Mouse (Mus musculus): ENCODE data around the gene Clpb. TPM values are rescaled to one million over a fixed set of nuclear protein-coding genes. Genes with fewer than 3 reads are reported as not detected.
"Not testable (repeated sequence)": the region's sequence is repeated elsewhere in the genome, so short reads cannot be mapped to it uniquely, and the experiment has no call there.

The Clpb gene
- total RNA-seq (2021) = 10 to 100 TPM; 59.2 to 60.1 TPM
- long read RNA-seq, full-length matches to known transcripts = 64 of 90 reads
- long read RNA-seq, partial matches to known transcripts = 4 of 90 reads
- long read RNA-seq, other reads (novel, unspliced or antisense) = 22 of 90 reads

DNA sequence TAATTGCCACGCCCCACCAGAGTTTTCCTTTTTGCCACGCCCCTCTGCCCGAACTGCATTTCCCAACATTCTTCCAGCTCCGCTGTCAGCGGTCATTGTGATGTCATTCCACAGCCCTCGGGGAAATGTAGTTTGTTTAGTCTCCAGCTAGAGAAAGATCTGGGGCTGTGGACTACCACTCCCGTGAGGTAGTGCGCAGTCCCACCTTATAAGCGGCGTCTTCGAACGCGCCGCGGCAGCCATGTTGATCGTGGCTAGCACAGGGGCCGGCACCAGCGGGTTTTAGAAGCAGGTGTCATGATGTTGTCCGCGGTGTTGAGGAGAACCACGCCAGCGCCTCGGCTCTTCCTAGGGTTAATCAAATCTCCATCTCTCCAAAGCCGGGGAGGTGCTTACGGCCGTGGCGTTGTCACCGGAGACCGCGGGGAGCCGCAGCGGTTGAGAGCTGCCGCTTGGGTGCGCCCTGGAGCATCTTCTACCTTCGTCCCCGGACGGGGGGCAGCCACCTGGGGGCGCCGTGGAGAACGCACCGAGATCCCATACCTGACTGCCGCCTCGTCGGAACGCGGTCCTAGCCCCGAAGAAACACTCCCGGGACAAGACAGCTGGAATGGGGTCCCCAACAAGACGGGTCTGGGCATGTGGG, at the start of gene Clpb:
TSS of gene Clpb (plus strand) at position 120 of the 646 bp plus-strand sequence.
- peak; percentile 95 to 98 for DNase-seq (ENCODE audit: low spot score in 2 of 2)

DNA sequence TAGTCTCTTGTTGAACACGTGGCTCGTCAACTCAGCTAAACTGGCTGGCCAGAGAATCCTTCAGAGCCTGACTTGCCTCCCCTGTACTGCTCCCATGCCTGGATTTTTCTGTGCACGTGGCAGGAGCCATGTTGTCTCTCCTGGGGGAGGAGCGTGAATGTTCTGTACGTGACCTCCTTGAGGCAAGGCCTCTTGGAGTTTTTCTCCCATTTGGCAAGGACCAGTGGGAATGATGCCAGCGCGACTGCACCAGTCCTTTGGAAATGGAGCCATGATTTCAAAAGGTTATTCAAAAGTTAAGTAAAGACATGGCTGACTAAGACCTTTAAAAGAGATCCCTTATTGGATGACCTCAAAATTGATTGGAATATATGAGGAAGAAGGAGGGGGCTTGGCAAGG, 48.0 kb upstream of the Clpb start:
- DNase-seq (ENCODE audit: low spot score in 2 of 2) = no peak

DNA sequence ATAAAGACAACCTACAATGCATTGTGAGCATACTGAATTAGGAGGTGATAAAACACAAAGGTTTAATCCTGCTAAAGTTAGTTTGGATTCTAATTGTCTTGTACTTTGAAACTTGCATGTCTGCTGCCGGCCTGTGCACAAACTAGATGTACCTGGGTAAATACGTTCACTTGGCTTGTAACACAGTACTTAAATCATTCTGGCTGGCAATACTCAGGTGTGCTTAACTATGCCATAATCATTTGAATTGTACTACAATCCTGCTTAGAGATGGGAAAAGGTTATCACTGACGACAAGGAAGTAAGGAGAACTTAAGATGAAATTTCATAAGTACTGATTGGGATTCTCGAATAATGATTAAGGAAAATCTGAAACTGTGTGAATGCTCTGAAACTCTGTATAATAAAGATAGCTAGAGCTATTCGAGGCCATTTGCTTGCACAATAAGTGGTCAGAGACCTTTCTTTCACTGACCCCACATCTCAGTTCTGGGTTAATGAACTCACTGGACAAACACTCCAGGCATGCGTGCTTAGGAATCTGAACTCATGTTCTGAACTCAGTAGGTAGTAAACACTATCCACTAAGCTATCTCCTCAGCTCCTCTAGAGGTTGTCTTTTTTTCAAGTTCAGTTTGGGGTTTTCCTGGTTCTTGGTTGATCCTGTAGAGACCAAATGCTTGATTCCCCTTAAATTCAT, 47.1 kb upstream of the Clpb start:
- no peak for DNase-seq (ENCODE audit: low spot score in 2 of 2)

DNA sequence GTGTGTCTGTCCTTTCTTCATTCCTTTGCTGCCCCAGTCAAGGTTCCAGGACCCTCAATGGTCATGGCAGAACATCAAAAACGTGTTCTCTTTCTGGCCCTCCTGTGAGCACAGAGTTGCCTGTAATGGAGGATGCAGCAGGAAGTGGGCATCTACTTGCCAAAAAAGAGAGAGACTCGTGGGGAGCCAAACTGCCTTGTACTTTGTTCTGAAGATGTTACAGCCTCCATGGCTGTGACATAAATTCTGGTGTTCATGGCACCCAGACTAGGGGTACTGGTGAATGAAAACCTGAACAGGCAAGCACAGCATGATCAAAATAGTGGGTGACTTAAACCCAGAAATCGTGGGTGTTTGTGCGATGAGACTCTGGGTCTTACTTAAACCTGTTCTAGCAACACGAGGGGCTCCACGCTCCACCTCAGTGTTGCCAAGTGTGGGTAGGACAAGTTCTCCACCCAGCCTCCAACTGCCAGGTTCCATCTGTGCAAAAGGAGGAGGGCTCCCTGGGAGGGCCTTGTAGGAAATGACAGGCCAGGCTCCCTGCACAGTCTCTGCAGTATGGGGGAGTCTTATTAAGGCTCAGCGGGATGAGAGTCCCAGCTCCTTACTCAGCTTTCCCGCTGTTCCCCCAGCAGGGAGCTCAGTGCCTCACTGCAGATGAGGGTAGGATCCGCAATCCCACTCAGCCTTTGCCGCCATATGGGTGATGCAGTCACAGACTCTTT, 45.8 kb upstream of the Clpb start:
- DNase-seq (ENCODE audit: low spot score in 2 of 2) = peak; percentile 80 to 84

DNA sequence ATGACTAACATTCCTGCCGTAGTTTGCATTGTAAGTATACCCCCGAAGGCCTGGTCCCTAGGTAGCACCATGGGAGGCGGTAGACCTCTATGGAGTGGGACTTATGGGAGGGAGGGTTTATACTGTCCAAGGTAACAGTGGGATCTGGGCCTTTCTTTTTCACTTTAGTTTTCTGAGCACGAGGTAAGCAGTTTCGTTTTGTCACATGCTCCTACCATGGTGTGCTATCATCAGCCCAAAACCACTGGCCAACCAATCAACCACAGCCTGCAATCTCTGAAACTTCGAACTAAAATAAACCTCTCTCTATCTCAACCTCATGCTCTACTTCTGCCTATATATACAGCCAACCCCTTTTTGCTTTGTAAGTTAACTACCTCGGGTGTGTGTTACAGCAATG, 45.2 kb upstream of the Clpb start:
- DNase-seq (ENCODE audit: low spot score in 2 of 2) = no peak

DNA sequence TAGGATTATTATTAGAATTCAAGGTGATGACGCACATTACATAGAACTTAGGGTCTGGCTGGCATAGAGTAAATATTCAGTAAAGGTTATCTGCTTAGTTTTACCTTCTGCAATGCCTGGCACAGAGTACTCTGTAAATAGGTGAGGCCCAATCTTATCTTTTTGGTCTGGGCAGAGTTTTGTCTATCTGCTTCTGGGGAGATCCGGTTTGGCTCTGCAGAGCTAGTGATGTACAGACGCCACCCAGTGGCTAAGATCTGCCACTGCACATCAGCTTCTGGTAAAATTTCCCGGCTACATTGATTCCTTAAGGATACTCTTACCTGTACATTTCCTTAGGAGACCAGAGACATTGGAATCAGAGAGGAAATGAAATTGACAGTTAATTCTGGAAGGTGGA, 43.1 kb upstream of the Clpb start:
- peak; percentile 44 to 80 for DNase-seq (ENCODE audit: low spot score in 2 of 2)

DNA sequence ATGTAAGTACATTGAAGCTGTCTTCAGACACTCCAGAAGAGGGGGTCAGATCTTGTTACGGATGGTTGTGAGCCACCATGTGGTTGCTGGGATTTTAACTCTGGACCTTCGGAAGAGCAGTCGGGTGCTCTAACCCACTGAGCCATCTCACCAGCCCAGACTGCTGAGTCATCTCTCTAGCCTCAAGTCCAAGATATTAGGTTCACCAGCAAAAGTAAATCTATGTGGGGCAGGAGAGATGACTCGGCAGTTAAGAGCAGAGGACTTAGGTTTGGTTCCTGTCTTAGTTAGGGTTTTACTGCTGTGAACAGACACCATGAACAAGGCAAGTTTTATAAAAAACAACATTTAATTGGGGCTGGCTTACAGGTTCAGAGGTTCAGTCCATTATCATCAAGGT, 41.6 kb upstream of the Clpb start:
- not testable (repeated sequence) for DNase-seq (ENCODE audit: low spot score in 2 of 2)

DNA sequence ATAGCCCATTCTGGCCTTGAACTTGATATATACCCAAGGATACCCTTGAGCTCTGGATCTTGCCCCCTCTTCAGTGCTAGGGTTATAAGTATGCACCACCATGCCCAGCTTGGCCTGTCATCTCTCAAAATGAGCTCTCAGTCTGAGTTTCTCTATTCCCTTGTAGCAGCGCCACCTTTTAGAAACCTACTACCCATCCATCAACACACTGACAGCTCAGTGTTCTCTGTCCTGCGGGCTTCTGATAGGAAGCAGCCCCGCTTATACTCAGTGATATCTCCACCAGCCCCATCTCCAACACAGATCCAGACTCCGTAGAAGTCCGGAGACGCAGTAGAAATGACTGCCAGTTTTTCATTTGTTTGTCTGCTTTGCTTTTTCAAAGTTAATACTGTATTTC, 39.1 kb upstream of the Clpb start:
- DNase-seq (ENCODE audit: low spot score in 2 of 2) = no peak

DNA sequence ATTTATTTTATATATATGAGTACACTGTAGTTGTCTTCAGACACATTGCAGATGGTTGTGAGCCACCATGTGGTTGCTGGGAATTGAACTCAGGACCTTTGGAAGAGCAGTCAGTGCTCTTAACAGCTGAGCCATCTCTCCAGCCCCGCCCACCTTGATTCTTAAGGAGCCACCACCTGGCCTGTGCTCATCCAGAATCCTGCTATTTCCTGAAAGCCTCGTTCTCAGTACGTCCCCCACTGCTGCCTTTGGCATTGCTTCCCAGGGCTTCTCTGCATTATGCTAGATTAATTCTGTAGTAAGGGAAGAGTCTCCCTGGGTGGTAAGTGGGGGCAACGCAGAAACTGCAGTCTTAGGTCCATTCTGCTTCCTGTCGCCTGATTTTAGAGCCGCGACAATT, 36.3 kb upstream of the Clpb start:
- not testable (repeated sequence) for DNase-seq (ENCODE audit: low spot score in 2 of 2)

DNA sequence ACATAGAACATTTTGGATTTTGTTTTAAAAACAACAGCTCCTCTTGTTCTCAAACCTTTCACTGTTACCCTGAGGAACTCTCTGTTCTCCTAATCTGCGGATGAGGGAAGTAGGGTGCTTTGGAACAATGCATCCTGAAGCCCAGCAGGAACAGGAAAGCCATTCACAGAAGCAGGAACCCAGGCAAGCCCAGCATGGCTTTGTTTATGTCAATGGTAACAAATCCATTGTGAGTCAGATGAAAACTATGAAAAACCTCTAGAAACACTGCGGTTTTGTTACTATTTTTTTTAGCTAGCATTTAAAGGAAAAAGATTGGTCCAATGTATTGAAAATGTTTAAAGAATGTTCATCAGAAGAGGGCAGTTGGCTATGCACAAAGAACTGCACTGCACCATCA, 35.0 kb upstream of the Clpb start:
- no peak for DNase-seq (ENCODE audit: low spot score in 2 of 2)

DNA sequence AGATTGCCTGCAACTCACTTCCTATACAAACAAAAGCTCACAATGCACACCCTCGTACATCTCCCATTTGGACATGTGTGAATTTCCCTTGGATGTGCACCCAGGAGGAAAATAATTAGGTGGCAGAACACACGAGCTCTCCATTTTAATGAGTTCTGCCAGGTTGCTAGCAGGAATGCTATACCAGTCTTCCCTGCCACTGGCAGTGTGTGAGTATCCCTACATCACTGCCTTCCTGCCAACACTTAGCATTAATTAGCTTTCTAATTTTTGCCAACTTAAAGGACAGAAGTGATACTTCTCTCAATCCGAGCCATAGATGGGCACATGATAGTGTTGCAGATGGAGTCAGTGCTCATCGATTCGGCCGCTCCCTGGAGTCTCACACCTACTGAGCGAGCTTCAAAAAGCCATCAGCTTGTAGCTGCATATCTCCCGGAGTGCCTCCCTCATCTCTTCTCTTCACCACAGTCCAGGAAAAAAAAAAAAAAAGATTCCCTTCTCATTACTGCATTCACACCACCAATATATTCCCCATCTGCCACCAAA, 29.7 kb upstream of the Clpb start:
- DNase-seq (ENCODE audit: low spot score in 2 of 2) = no peak

DNA sequence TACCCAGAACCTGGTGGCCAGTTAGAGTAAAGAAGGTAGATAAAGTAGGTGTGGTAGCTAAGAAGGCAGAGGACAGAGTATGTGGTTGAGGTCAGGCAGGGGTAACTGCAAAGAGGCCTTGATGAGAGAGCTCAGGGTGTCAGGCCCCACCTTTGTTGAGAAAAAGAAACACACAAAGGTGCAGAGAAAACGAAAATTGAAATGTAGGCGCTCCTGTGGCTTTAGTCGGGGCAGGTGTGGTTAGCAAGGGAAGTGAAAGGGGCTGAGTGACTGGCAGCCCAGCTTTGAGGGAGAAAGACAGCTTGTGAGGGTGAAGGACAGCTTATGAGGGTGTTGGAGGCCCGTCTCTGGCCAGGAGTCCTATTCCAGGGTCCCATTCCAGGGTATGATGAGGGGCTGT, 28.9 kb upstream of the Clpb start:
- no peak for DNase-seq (ENCODE audit: low spot score in 2 of 2)

DNA sequence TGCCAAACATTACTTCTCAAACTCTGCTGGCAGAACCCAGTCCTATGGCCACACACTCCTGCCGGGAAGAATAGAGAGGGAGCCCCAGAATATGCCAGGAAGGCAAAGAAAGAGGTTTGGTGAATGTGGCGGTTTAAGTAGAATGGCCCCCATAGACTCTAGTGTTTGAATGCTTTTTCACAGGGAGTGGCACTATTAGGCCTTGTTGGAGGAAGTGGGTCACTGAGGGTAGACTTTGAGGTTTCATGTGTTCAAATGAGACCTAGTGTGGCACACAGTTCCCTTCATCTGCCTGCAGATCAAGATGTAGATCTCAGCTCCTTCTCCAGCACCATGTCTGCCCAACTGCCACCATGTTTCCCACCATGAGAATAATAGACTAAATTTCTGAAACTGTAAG, 27.4 kb upstream of the Clpb start:
- DNase-seq (ENCODE audit: low spot score in 2 of 2) = no peak

DNA sequence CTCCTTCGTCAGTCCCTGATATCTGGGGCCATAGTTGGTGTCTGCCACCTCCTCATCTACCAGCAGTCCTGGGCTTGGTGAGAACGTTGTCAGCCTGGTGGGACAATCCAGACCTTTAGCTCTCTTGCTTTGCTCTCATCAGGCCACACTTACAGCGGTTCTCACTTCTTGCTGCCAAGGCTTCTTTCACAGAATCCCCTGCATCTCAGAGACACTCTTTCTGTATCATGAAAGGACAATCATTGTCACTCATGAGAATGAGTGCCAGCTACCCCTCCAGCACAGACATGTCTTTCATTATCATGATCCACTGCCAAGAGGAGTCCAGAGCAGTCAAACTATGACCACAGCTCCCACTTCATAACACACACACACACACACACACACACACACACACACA, 19.6 kb upstream of the Clpb start:
- DNase-seq (ENCODE audit: low spot score in 2 of 2) = no peak

DNA sequence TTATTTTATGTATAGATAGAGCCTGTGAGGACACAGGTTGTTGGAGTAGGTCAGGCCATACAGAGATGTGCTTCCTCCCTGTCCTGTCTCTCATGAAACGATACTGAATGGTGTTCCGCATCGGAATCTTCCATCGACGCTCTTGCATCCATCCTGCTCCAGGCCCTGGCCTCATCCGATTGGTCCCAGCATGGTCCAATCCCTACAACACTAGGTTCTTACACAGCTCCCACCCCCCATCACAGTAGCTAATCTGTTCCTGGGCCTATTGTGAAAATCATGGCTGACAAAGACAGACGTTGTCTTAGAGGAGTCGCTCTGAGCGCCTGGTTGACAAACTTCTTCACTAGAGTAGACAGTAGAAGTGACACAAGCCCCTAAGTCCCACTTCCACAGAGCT, 13.7 kb upstream of the Clpb start:
- no peak for DNase-seq (ENCODE audit: low spot score in 2 of 2)

DNA sequence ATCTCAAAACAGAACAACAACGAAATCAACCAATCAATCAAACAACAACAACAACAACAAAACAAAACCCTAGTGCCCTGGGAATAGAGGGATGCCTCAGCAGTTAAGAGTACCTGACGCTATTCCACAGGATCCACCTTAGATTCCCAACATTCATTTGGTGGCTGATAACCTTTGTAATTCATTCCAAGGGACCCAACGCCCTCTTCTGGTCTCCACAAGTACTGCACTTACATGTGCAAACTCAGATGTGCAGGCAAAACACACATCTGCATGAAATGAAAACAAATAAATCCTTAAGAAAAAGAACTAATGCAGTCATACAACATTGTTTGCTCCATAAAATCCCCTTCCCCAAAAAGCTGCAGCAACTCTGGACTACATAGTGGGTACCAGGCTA, 12.9 kb upstream of the Clpb start:
- DNase-seq (ENCODE audit: low spot score in 2 of 2) = no peak

DNA sequence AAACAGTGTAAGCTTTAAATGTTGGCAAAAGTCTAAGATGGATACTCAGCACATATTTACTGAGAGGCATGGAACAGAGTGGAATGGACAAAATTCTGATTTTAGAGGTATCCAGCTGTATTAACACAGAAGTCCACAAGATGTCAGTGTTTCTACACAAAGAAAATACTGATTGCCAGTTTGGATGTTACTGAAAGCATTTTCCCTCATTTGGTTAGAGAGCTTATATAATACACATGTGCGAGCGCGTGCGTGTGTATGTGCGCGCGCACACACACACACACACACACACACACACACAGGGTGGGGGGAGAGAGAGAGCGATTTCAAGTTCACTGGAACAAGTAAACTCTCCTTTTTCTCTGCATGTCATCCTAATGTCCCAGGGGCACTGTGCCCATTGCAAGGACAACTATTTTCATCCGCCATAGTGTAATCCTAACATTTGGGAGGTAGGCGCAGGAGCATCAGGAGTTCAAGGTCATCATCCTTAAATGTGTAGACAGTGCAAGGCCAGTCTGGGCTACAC, 9.7 kb upstream of the Clpb start:
- peak; percentile 31 to 85 for DNase-seq (ENCODE audit: low spot score in 2 of 2)

DNA sequence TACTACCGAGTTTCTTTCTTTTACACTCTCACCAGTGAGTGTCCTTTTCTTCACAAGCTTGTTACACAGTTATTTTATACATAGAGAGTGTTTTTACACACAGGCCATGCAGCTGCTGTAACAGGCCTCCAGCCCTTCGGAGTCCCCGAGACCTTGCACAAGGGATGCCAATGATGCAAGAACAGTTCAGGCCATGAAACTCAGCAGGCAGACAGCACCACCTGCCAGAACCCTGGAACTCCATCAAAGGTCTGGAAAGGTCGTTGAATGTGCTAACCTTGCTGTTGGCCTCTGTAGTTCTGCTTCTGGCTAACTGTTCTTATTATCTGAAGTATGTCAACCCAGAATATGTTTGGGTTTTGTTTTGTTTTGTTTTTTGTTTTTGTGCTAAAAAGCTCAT, 8.5 kb upstream of the Clpb start:
- DNase-seq (ENCODE audit: low spot score in 2 of 2) = no peak

DNA sequence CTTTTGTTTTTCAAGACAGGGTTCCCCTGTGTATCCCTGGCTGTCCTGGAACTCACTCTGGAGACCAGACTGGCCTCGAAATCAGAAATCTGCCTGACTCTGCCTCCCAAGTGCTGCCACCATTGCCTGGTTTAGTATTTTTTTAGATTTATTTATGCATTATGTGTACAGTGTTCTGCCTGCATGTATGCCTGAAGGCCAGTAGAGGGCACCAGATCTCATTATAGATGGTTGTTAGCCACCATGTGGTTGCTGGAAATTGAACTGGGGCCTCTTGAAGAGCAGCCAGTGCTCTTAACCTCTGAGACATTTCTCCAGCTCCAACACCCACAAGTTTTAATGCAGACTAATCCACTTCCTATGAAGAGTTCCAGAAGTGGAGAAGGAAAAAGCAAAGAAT, 1.4 kb upstream of the Clpb start:
- no peak for DNase-seq (ENCODE audit: low spot score in 2 of 2)

DNA sequence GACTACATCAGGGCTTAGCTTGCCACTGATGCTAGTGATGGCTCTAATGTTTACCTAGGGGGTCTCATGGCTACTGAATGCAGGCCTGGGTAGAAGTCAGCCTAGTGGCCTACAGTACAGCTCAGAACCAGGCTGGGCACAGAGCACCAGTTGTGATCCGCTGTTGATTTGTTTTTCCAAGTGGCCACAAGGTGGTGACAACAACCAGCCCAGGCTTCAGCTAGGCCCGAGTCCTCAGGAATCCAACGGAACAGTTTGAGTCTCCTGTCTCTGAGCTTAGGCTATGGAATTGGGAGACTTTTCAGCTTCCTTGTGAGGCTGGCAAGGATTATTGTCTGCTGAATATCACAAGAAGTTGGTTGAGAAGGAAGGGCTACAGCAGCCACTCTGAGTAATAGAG, 3.1 kb downstream of the Clpb start:
- peak; percentile 49 to 80 for DNase-seq (ENCODE audit: low spot score in 2 of 2)

DNA sequence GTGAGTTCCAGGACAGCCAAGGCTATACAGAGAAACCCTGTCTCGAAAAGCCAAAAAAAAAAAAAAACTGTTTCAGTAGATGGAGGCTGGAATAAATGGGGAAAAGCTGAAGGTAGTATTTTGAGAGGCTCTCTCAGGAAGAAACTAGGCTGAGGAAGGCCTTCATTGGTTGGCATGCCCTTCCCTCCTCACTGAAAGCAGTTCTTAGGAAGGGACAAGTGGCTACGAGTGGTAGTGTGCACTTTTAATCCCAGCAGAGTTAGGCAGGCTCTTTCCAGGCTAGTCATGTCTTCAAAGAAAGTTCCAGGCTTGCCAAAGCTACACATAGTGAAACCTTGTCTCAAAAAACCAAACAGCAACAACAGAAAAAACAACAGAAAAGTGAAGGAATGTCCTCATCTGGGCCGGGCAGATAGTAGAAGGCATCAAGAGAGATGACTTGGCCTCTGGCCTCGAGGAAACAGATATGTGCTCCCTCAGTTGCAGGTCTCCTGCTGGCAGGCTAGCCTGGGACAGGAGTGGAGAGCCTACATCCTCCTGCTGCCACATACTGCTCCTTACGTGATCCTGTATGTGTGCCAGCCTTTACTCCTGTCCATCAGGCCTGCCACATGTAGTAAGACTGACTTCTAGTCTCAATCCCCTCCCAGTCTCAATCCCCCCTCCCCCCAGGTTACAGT, 8.3 kb downstream of the Clpb start:
- DNase-seq (ENCODE audit: low spot score in 2 of 2) = no peak

Data from layer of hippocampus, adult 18-20 months (tissue).